Comparison of ENCODE assay signal across 8 mouse cellular contexts in genomic region chr11:120932564-120933398, GRCm38 (mm10). TPM values are rescaled to one million over a fixed set of nuclear protein-coding genes. Genes with fewer than 3 reads are reported as not detected.
DNase-seq lines count a peak whose midpoint lies in the region; ATAC-seq and TF ChIP-seq lines count a peak whose summit lies in the region.

Gene Ccdc57, minus strand, starts transcription at chr11:120932872.

- no peaks in the 10 kb centered on the region for H3K27me3 ChIP-seq in heart, embryonic 10.5 days (ENCODE audit: insufficient read depth, poor library complexity, severe bottlenecking)
- no peaks in the 10 kb centered on the region for H3K27me3 ChIP-seq in kidney, embryonic 16.5 days (ENCODE audit: insufficient read depth, low read length)
- H3K27me3 ChIP-seq in liver, adult 2 months (ENCODE audit: control insufficient read depth, insufficient read depth, low read length), result no peaks in the 10 kb centered on the region
- no peaks in the 10 kb centered on the region for H3K27me3 ChIP-seq in myocyte (ENCODE audit: control insufficient read depth, insufficient read depth, insufficient read length)
- no peaks in the 10 kb centered on the region for H3K27me3 ChIP-seq in splenic B cell, adult 2 months (ENCODE audit: control insufficient read depth, insufficient read depth, low read length, poor library complexity, severe bottlenecking)

- no peak for TF ChIP-seq POLR2A in bone marrow macrophage, adult 2 months (IDR thresholded peaks at IDR 0.05; ENCODE audit: borderline replicate concordance, low read depth, low read length)
- peak; percentile 39 for TF ChIP-seq POLR2A in embryonic fibroblast, embryonic 13.5 days (IDR thresholded peaks at IDR 0.05; ENCODE audit: low read depth, low read length)
- TF ChIP-seq POLR2A in liver, adult 2 months (IDR thresholded peaks at IDR 0.05; ENCODE audit: extremely low read depth, insufficient read depth, low read length), result no peak
- no peak for TF ChIP-seq POLR2A in myocyte (IDR thresholded peaks at IDR 0.05; ENCODE audit: insufficient read length, low read depth)

- peak within 1 kb of the TSS; percentile 87 for H3K9ac ChIP-seq in kidney, embryonic 16.5 days (replicated peaks; ENCODE audit: low read length)
- H3K9ac ChIP-seq in liver, adult 2 months (ENCODE audit: low read depth, low read length), result peak within 1 kb of the TSS; percentile 71

- peak; percentile 89 to 90 for DNase-seq in B cell, adult 2 months
- peak; percentile 94 for DNase-seq in heart, embryonic 10.5 days (ENCODE audit: low spot score)
- DNase-seq in liver, adult 2 months (ENCODE audit: extremely low read depth, low read depth, low spot score), result peak; percentile 76
- DNase-seq in splenic B cell, adult 2 months (ENCODE audit: low read depth, low spot score), result peak; percentile 81

- no peak for TF ChIP-seq CTCF in bone marrow macrophage, adult 2 months (IDR thresholded peaks at IDR 0.05; ENCODE audit: low read depth, low read length)
- no peak for TF ChIP-seq CTCF in embryonic fibroblast, embryonic 13.5 days (IDR thresholded peaks at IDR 0.05; ENCODE audit: borderline replicate concordance, insufficient read depth, low read length)
- no peak for TF ChIP-seq CTCF in liver, adult 2 months (IDR thresholded peaks at IDR 0.05; ENCODE audit: low read depth, low read length)

- 9% methylated on average over 44 of the region's 44 CpGs for WGBS in heart, embryonic 10.5 days
- 10% methylated on average over 44 of the region's 44 CpGs for WGBS in kidney, embryonic 16.5 days
- WGBS in liver, adult 2 months, result 10% methylated on average over 44 of the region's 44 CpGs

- H3ac ChIP-seq in myocyte (ENCODE audit: control insufficient read depth, insufficient read length), result peak within 1 kb of the TSS; percentile 1

- peak within 1 kb of the TSS; percentile 93 for H3K4me2 ChIP-seq in kidney, embryonic 16.5 days (replicated peaks; ENCODE audit: low read depth, low read length)
- H3K4me2 ChIP-seq in myocyte (ENCODE audit: low read depth), result peak within 1 kb of the TSS; percentile 79

- peaks cover 6% of the 10 kb centered on the region; the same call in 1 of the 2 replicates for H3K36me3 ChIP-seq in heart, embryonic 10.5 days
- H3K36me3 ChIP-seq in kidney, embryonic 16.5 days (ENCODE audit: insufficient read depth, low read length), result peaks cover 5% of the 10 kb centered on the region; the same call in 1 of the 2 replicates
- H3K36me3 ChIP-seq in liver, adult 2 months (ENCODE audit: control insufficient read depth, insufficient read depth, low read length), result no peaks in the 10 kb centered on the region
- no peaks in the 10 kb centered on the region for H3K36me3 ChIP-seq in myocyte (ENCODE audit: control insufficient read depth, insufficient read depth)
- no peaks in the 10 kb centered on the region for H3K36me3 ChIP-seq in splenic B cell, adult 2 months (ENCODE audit: control insufficient read depth, insufficient read depth, low read length, poor library complexity, severe bottlenecking)

- ATAC-seq in kidney, embryonic 16.5 days (ENCODE audit: low FRiP score, low TSS enrichment), result peak; percentile 93

- H3K79me2 ChIP-seq in liver, adult 2 months (ENCODE audit: control insufficient read depth, insufficient read depth, low read length), result no peaks in the 10 kb centered on the region
- H3K79me2 ChIP-seq in myocyte (ENCODE audit: control insufficient read depth, insufficient read depth), result no peaks in the 10 kb centered on the region

- H3K4me3 ChIP-seq in bone marrow macrophage, adult 2 months (ENCODE audit: insufficient read depth, low read length), result peak within 1 kb of the TSS; percentile 75
- peak within 1 kb of the TSS; percentile 81 for H3K4me3 ChIP-seq in embryonic fibroblast, embryonic 13.5 days (ENCODE audit: insufficient read depth, low read length)
- peak within 1 kb of the TSS; percentile 82 for H3K4me3 ChIP-seq in heart, embryonic 10.5 days
- peak within 1 kb of the TSS; percentile 88 for H3K4me3 ChIP-seq in kidney, embryonic 16.5 days (ENCODE audit: low read length)
- H3K4me3 ChIP-seq in liver, adult 2 months (ENCODE audit: insufficient read depth, low read depth, low read length), result peak within 1 kb of the TSS; percentile 78
- H3K4me3 ChIP-seq in myocyte, result peak within 1 kb of the TSS; percentile 42

- no peaks in the 10 kb centered on the region for H3K9me3 ChIP-seq in heart, embryonic 10.5 days
- 0 out of 2 replicates have a peak, but pooled peaks cover 3% of the 10 kb centered on the region for H3K9me3 ChIP-seq in kidney, embryonic 16.5 days (ENCODE audit: low read length)

- H3K27ac ChIP-seq in bone marrow macrophage, adult 2 months (ENCODE audit: insufficient read depth, low read depth, low read length), result peak within 1 kb of the TSS; percentile 5; the same call in 1 of the 2 replicates
- no peak within 1 kb of the TSS for H3K27ac ChIP-seq in embryonic fibroblast, embryonic 13.5 days (ENCODE audit: insufficient read depth, low read length)
- peak within 1 kb of the TSS; percentile 95 for H3K27ac ChIP-seq in heart, embryonic 10.5 days
- 0 out of 2 replicates have a peak within 1 kb of the TSS, but pooled peaks have one; percentile 29 for H3K27ac ChIP-seq in kidney, embryonic 16.5 days (ENCODE audit: low read length)
- H3K27ac ChIP-seq in liver, adult 2 months (replicated peaks; ENCODE audit: insufficient read depth, low read depth, low read length), result no peak within 1 kb of the TSS

- peaks cover 9% of the 10 kb centered on the region for H3K4me1 ChIP-seq in bone marrow macrophage, adult 2 months (ENCODE audit: control insufficient read depth, insufficient read depth, low read length)
- H3K4me1 ChIP-seq in embryonic fibroblast, embryonic 13.5 days (ENCODE audit: control insufficient read depth, insufficient read depth, low read length), result no peaks in the 10 kb centered on the region
- peaks cover 7% of the 10 kb centered on the region for H3K4me1 ChIP-seq in heart, embryonic 10.5 days
- peaks cover 11% of the 10 kb centered on the region; the same call in 1 of the 2 replicates for H3K4me1 ChIP-seq in kidney, embryonic 16.5 days (ENCODE audit: insufficient read depth, low read length)
- no peaks in the 10 kb centered on the region for H3K4me1 ChIP-seq in liver, adult 2 months (ENCODE audit: control insufficient read depth, insufficient read depth, low read length)

TF ChIP-seq in myocyte, 11 proteins besides CTCF, POLR2A, EP300 and RAD21:
- no peak for TF ChIP-seq TCF12 (IDR thresholded peaks at IDR 0.05; ENCODE audit: insufficient read depth, poor library complexity, severe bottlenecking)
- peak; percentile 61 for TF ChIP-seq SRF (IDR thresholded peaks at IDR 0.05; ENCODE audit: control insufficient read depth, insufficient read length, low read depth)
- TF ChIP-seq MYOG (IDR thresholded peaks at IDR 0.05; ENCODE audit: control insufficient read depth in 1 of 3, insufficient read depth in 1 of 3, insufficient read length in 2 of 3, low read depth in 2 of 3), result peak in 1 of 3 experiments; percentile 60
- TF ChIP-seq USF1 (IDR thresholded peaks at IDR 0.05; ENCODE audit: low read depth), result peak; percentile 14
- TF ChIP-seq MAX (IDR thresholded peaks at IDR 0.05; ENCODE audit: low read depth), result no peak
- peak in 1 of 3 experiments; percentile 15 for TF ChIP-seq MYOD1 (IDR thresholded peaks at IDR 0.05; ENCODE audit: control insufficient read depth in 1 of 3, insufficient read length in 2 of 3, low read depth in 2 of 3)
- TF ChIP-seq E2F4 (IDR thresholded peaks at IDR 0.05; ENCODE audit: insufficient read depth), result peak; percentile 46

RNA-seq across cellular contexts. Expression of gene Ccdc57, which starts in this region (rescaled TPM):
- 3.0 and 4.1 TPM in 2 replicates for polyA plus RNA-seq in bone marrow macrophage, adult 2 months (2012; ENCODE audit: insufficient read depth, insufficient read length, missing spikeins)
- polyA plus RNA-seq in embryonic fibroblast, embryonic 13.5 days (2011; ENCODE audit: insufficient read length, low read depth, missing spikeins), result 0.82 and 1.9 TPM in 2 replicates
- 6.0 and 6.5 TPM in 2 replicates for polyA plus RNA-seq in heart, embryonic 10.5 days (2016; fragmentation: Nextera tagmentation; extraction: Ambion mirVana)
- 8.6 and 9.2 TPM in 2 replicates for polyA plus RNA-seq in kidney, embryonic 16.5 days (2015; fragmentation: Nextera tagmentation; extraction: Ambion mirVana)
- total RNA-seq in liver, adult 2 months (2014; rRNA removed), result 1.5 and 2.3 TPM in 2 replicates
- 0.80 and 1.1 TPM in 2 replicates for polyA plus RNA-seq in liver, adult 2 months (2012; rRNA removed)
- polyA plus RNA-seq in myocyte (2012; fragmentation: generic; extraction: Trizol), result 1.8 TPM

Comparison
In these comparisons a context has a peak if more than half of its experiments do, and no peak if none do; other contexts are left out.
1. H3K27ac ChIP-seq: peak in bone marrow macrophage, adult 2 months (single experiment), heart, embryonic 10.5 days (single experiment) and kidney, embryonic 16.5 days (single experiment); none in embryonic fibroblast, embryonic 13.5 days (single experiment) and liver, adult 2 months (single experiment).
2. Peak in every context shown above with its lines, with median percentiles within 50 percentile points of each other: DNase-seq and H3K4me3 ChIP-seq.